Mouse (Mus musculus): Measurements from ENCODE around the gene Iqcf5. TPM values are rescaled to one million over a fixed set of nuclear protein-coding genes. Genes with fewer than 3 reads are reported as not detected.

Gene Iqcf5
- total RNA-seq, 2 experiments from 2014 or later = not detected

Other genes with a start within 250 kb of the Iqcf5 start
- gene Poc1a, start 233.5 kb upstream of the Iqcf5 start, total RNA-seq (2021) = 10 to 100 TPM; 10.6 to 12.2 TPM
- 10 to 100 TPM; 86.0 to 88.6 TPM for gene Dusp7, start 145.9 kb upstream of the Iqcf5 start, total RNA-seq (2021)
- gene Rpl29, start 85.1 kb upstream of the Iqcf5 start, total RNA-seq (2021) = 100 to 1,000 TPM; 265 to 274 TPM
- 10 to 100 TPM; 11.3 to 15.5 TPM for gene Acy1, start 76.3 kb upstream of the Iqcf5 start, total RNA-seq (2021)
- gene Abhd14b, start 67.1 kb upstream of the Iqcf5 start, total RNA-seq (2021) = 10 to 100 TPM; 11.3 to 11.9 TPM
- gene Abhd14a, start 66.9 kb upstream of the Iqcf5 start, total RNA-seq (2021) = 10 to 100 TPM; 38.5 to 41.0 TPM
- 100 to 1,000 TPM; 175 to 176 TPM for gene Pcbp4, start 61.3 kb upstream of the Iqcf5 start, total RNA-seq (2021)
- gene Gpr62, start 48.6 kb upstream of the Iqcf5 start, total RNA-seq (2021) = 10 to 100 TPM in 1 of 2 experiments, 1 to 10 TPM in 1; 9.2 to 10.4 TPM
- 10 to 100 TPM; 35.0 to 38.1 TPM for gene Rrp9, start 38.6 kb upstream of the Iqcf5 start, total RNA-seq (2021)
- 1 to 10 TPM; 3.1 to 3.2 TPM for gene Parp3, start 37.6 kb upstream of the Iqcf5 start, total RNA-seq (2021)
- gene Iqcf1, start 14.6 kb upstream of the Iqcf5 start, total RNA-seq (2021) = not detected
- gene Iqcf3, start 47.1 kb downstream of the Iqcf5 start, total RNA-seq (2021) = not detected
- gene Iqcf4, start 56.4 kb downstream of the Iqcf5 start, total RNA-seq (2021) = not detected
- gene Iqcf6, start 112.0 kb downstream of the Iqcf5 start, total RNA-seq (2021) = not detected
- 10 to 100 TPM; 64.9 to 80.7 TPM for gene Grm2, start 141.5 kb downstream of the Iqcf5 start, total RNA-seq (2021)
- gene Tex264, start 171.4 kb downstream of the Iqcf5 start, total RNA-seq (2021) = 10 to 100 TPM; 90.6 to 95.8 TPM